Mouse (Mus musculus): ENCODE measurements around the gene Ncapd2. TPM values are rescaled to one million over a fixed set of nuclear protein-coding genes. Genes with fewer than 3 reads are reported as not detected.

The Ncapd2 gene
- polyA plus RNA-seq, 1 experiment: 53.4 TPM

GRCm38 (mm10) chr6:125143128-125143527, 48.4 kb downstream of the Ncapd2 start:
- Histone ChIP-seq H3K4me3 (ENCODE audit: low read depth, low read length) (no peak overlapping the region), H3K27ac (ENCODE audit: insufficient read depth, low read depth, low read length) (no peak overlapping the region), H3K4me1 (ENCODE audit: control insufficient read depth, insufficient read depth, insufficient read length, low read length) (no peaks in the 10 kb centered on the region), H3K27me3 (ENCODE audit: control insufficient read depth, insufficient read depth, low read length) (no peaks in the 10 kb centered on the region), H3K36me3 (ENCODE audit: control insufficient read depth, insufficient read depth, low read length) (peaks cover 34% of the 10 kb centered on the region)
- TF ChIP-seq CTCF (IDR thresholded peaks at IDR 0.05; ENCODE audit: extremely low read depth, insufficient read length, insufficient replicate concordance, low read depth, low read length) (no peak), POLR2A (IDR thresholded peaks at IDR 0.05; ENCODE audit: low read depth, low read length) (no peak)
- 75% methylated on average over 3 of the region's 3 CpGs for WGBS

DNA sequence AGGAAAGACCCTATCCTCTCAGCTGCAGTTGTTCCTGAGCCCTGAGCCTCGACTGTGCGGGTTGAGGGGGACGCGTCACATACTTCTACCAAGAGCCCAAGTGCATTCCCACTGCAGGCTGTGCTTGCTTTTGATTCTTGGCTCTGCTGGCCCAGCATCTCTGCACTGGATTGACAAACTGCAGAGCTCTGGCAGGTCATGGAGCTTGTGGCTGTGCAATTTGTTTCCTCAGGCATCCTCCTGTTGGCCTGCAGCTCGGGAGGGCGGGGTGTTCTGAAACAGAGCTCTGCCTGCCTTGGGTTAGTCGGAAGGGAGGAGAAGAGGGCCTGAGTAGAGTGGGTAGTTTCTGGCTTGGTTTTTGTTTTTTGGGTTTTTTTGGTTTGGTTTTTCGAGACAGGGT, 49.1 kb downstream of the Ncapd2 start:
- Histone ChIP-seq H3K27me3 (ENCODE audit: control insufficient read depth, insufficient read depth, low read length) (no peaks in the 10 kb centered on the region), H3K27ac (ENCODE audit: insufficient read depth, low read depth, low read length) (no peak overlapping the region), H3K36me3 (ENCODE audit: control insufficient read depth, insufficient read depth, low read length) (peaks cover 38% of the 10 kb centered on the region), H3K4me1 (ENCODE audit: control insufficient read depth, insufficient read depth, insufficient read length, low read length) (no peaks in the 10 kb centered on the region), H3K4me3 (ENCODE audit: low read depth, low read length) (no peak overlapping the region)
- 83% methylated on average over 8 of the region's 8 CpGs for WGBS
- TF ChIP-seq POLR2A (IDR thresholded peaks at IDR 0.05; ENCODE audit: low read depth, low read length): no peak

- Histone ChIP-seq H3K27ac (ENCODE audit: insufficient read depth, low read depth, low read length) (no peak overlapping the region), H3K4me1 (ENCODE audit: control insufficient read depth, insufficient read depth, insufficient read length, low read length) (no peaks in the 10 kb centered on the region), H3K36me3 (ENCODE audit: control insufficient read depth, insufficient read depth, low read length) (peaks cover 53% of the 10 kb centered on the region), H3K4me3 (ENCODE audit: low read depth, low read length) (no peak overlapping the region), H3K27me3 (ENCODE audit: control insufficient read depth, insufficient read depth, low read length) (no peaks in the 10 kb centered on the region)
- no peak for TF ChIP-seq CTCF (IDR thresholded peaks at IDR 0.05; ENCODE audit: extremely low read depth, insufficient read length, insufficient replicate concordance, low read depth, low read length)
- TF ChIP-seq POLR2A (IDR thresholded peaks at IDR 0.05; ENCODE audit: low read depth, low read length): no peak
- WGBS: 90% methylated on average over 7 of the region's 7 CpGs
These were observed 51.8 kb downstream of the Ncapd2 start for GRCm38 (mm10) chr6:125139747-125140146.

DNA sequence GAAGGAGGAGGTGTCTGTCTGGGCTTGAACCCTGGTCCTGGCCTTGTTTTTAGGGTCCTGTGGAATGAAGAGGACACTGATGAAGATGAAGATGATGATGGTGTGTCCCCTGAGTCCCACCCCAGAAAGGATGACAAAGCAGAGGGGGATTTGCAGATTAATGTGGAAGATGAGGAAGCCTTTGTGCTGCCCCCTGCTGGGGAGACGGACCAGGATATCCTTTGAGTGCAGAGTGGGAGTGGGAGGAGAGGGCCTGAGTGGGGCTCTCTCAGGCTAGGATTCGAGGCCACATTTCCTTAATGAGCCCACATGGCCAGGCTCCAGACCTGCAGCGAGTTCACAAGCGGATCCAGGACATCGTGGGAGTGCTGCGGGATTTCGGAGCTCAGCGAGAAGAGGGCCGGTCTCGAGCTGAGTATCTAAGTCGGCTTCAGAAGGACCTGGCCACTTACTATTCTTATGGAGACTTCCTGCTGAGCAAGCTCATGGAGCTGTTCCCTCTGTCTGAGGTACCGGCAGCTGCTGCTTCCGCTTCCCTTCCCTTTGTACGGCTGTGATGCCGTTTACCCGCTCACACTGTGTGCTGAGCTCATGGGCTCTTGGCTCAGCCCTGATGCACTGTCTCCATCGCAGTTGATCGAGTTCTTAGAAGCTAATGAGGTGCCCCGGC, 54.4 kb downstream of the Ncapd2 start:
- Histone ChIP-seq H3K36me3 (ENCODE audit: control insufficient read depth, insufficient read depth, low read length) (peaks cover 59% of the 10 kb centered on the region), H3K4me3 (ENCODE audit: low read depth, low read length) (no peak overlapping the region), H3K27me3 (ENCODE audit: control insufficient read depth, insufficient read depth, low read length) (no peaks in the 10 kb centered on the region), H3K4me1 (ENCODE audit: control insufficient read depth, insufficient read depth, insufficient read length, low read length) (no peaks in the 10 kb centered on the region; the same call in 1 of the 2 replicates), H3K27ac (ENCODE audit: insufficient read depth, low read depth, low read length) (no peak overlapping the region)
- peak; percentile 64; the same call in 1 of the 2 replicates for TF ChIP-seq CTCF (IDR thresholded peaks at IDR 0.05; ENCODE audit: extremely low read depth, insufficient read length, insufficient replicate concordance, low read depth, low read length)
- TF ChIP-seq POLR2A (IDR thresholded peaks at IDR 0.05; ENCODE audit: low read depth, low read length): no peak
- 90% methylated on average over 19 of the region's 19 CpGs for WGBS

DNA sequence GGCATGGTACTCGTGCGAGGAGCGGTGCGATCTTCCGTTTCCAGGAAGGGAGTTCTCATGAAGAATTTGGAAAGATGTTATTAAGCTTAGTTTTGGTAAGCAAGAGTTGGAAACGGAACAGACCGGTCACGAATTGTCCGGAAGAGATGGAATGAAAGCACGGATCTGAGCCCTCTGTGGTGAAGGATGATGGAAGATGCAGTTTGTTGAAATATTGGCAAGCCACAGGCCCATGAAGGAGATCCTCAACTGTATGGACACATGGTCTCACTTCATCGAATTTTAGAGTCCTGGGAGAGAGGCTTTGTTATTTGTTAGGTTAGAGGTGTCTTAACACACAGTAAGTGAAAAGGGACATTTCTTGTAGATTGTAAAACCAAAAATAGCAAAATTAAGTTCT, 59.0 kb downstream of the Ncapd2 start:
- WGBS: 2% methylated on average over 11 of the region's 11 CpGs

DNA sequence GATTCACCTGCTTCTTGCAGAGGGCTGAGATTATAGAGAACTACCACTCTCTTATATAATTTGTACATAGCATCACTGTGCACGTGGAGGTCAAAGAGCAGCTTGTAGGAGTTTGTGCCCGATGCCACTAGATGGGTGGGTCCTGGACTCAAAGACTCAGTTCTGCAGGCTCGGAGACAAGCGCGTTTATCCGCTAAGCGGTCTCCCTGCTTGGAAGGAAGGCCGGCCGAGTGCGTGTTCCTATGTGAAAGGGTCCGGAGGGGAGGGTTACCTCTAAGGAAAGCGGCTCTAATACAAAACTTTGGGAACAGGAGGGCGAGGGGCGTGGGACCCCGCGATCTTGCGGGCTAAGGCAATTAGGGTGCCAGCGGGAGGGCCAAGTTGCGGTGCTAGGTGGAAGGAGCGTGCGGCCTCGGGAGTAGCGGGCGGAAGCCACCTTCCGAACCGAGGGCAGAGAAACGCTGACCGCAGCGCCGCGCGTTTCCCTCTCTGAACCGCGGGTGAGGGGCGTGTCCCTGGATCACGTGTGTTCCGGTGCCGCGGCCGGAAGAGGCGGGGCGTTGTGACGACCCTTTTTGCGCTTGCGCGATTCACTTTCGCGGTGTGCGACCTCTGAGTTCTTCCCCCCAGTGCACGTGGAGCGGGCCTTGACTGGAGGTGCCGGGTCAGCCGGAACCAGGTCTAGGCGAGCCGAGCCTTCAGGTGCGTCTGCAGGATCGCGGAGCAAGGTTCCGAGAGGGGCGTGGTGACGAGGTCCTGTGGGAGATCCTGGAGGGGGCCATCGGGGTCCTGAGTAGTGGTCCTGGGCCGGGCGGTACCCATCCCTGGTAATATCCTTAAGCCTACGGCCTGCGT, 60.0 kb downstream of the Ncapd2 start, which contains the start of gene Nop2:
Gene Nop2 (plus strand): TSS at position 608 of the 855 bp plus-strand sequence.
- under 1% methylated on average over 65 of the region's 66 CpGs for whole genome bisulfite sequencing
- TF ChIP-seq CTCF (IDR thresholded peaks at IDR 0.05; ENCODE audit: extremely low read depth, insufficient read length, insufficient replicate concordance, low read depth, low read length) (no peak), POLR2A (IDR thresholded peaks at IDR 0.05; ENCODE audit: low read depth, low read length) (peak; percentile 54)
- H3K36me3 ChIP-seq (ENCODE audit: control insufficient read depth, insufficient read depth, low read length): peaks cover 32% of the 10 kb centered on the region
- peak within 1 kb of the TSS; percentile 77 for H3K4me3 ChIP-seq (ENCODE audit: low read depth, low read length)
- H3K27ac ChIP-seq (ENCODE audit: insufficient read depth, low read depth, low read length): peak within 1 kb of the TSS; percentile 96
- H3K4me1 ChIP-seq (ENCODE audit: control insufficient read depth, insufficient read depth, insufficient read length, low read length): no peaks in the 10 kb centered on the region; the same call in 1 of the 2 replicates
- H3K27me3 ChIP-seq (ENCODE audit: control insufficient read depth, insufficient read depth, low read length): no peaks in the 10 kb centered on the region

More for the DNA sequence above, 59.0 kb downstream of the Ncapd2 start:
- TF ChIP-seq CTCF (IDR thresholded peaks at IDR 0.05; ENCODE audit: extremely low read depth, insufficient read length, insufficient replicate concordance, low read depth, low read length) (no peak), POLR2A (IDR thresholded peaks at IDR 0.05; ENCODE audit: low read depth, low read length) (no peak)
- Histone ChIP-seq H3K27ac (ENCODE audit: insufficient read depth, low read depth, low read length) (no peak overlapping the region), H3K4me3 (ENCODE audit: low read depth, low read length) (peak overlapping the region; percentile 77), H3K27me3 (ENCODE audit: control insufficient read depth, insufficient read depth, low read length) (no peaks in the 10 kb centered on the region), H3K4me1 (ENCODE audit: control insufficient read depth, insufficient read depth, insufficient read length, low read length) (no peaks in the 10 kb centered on the region; the same call in 1 of the 2 replicates), H3K36me3 (ENCODE audit: control insufficient read depth, insufficient read depth, low read length) (peaks cover 41% of the 10 kb centered on the region)

Measured in small intestine, adult 2 months (tissue).